Comparison of ENCODE assay signal across 8 mouse cellular contexts in genomic region chr4:118427768-118428451, GRCm38 (mm10). TPM values are rescaled to one million over a fixed set of nuclear protein-coding genes. Genes with fewer than 3 reads are reported as not detected.
DNase-seq lines count a peak whose midpoint lies in the region; ATAC-seq and TF ChIP-seq lines count a peak whose summit lies in the region.

Elovl1 (plus strand) TSS chr4:118428093.

- peak within 1 kb of the TSS; percentile 79 for H3K9ac ChIP-seq in hindbrain, embryonic 16.5 days (ENCODE audit: low read depth, low read length)

- peak; percentile 40 for DNase-seq in WW6 (ENCODE audit: low read depth, low spot score)
- DNase-seq in cerebellum, postnatal 4 days (ENCODE audit: low spot score in 2 of 2): peak; percentile 57 to 81
- peak; percentile 94 for DNase-seq in gastrocnemius, adult 2 months
- peak; percentile 59 for DNase-seq in left cerebral cortex, adult 18-20 months (ENCODE audit: low spot score in 2 of 2)
- peak; percentile 81 for DNase-seq in right cerebral cortex, adult 18-20 months
- peak; percentile 72 for DNase-seq in urinary bladder, postnatal 10 days (ENCODE audit: low spot score)

- H3K9me3 ChIP-seq in hindbrain, embryonic 16.5 days (ENCODE audit: control insufficient read depth, low read length): no peaks in the 10 kb centered on the region

- peak within 1 kb of the TSS; percentile 91 for H3K4me3 ChIP-seq in gastrocnemius, adult 2 months
- H3K4me3 ChIP-seq in hindbrain, embryonic 16.5 days (ENCODE audit: low read length): peak within 1 kb of the TSS; percentile 59
- H3K4me3 ChIP-seq in macrophage (ENCODE audit: inconsistent target): peak within 1 kb of the TSS; percentile 89

- 1% methylated on average over 11 of the region's 31 CpGs for WGBS in hindbrain, embryonic 16.5 days
- WGBS in macrophage (ENCODE audit: missing documents): under 1% methylated on average over 26 of the region's 31 CpGs

- intact Hi-C loops in gastrocnemius, adult 2 months (cut with DNase I): loop anchor here (5.0 kb wide), 1 partner anchor 139 kb away; no protein-coding TSS in a partner anchor

- H3K27ac ChIP-seq in gastrocnemius, adult 2 months: peak within 1 kb of the TSS; percentile 90
- H3K27ac ChIP-seq in hindbrain, embryonic 16.5 days (ENCODE audit: low read depth, low read length): peak within 1 kb of the TSS; percentile 69
- H3K27ac ChIP-seq in macrophage: peak within 1 kb of the TSS; percentile 90

- H3K4me2 ChIP-seq in hindbrain, embryonic 16.5 days (ENCODE audit: low read length): peak within 1 kb of the TSS; percentile 90

- TF ChIP-seq CTCF in gastrocnemius, adult 2 months (IDR thresholded peaks at IDR 0.05): peak; percentile 50

- peaks cover 17% of the 10 kb centered on the region for H3K4me1 ChIP-seq in hindbrain, embryonic 16.5 days (ENCODE audit: control insufficient read depth, insufficient read depth, low read depth, low read length)

- peaks cover 37% of the 10 kb centered on the region for H3K79me2 ChIP-seq in macrophage (ENCODE audit: inconsistent target)

- H3K27me3 ChIP-seq in hindbrain, embryonic 16.5 days (replicated peaks; ENCODE audit: control insufficient read depth, insufficient read depth, low read length): no peaks in the 10 kb centered on the region

- peaks cover 8% of the 10 kb centered on the region; the same call in 1 of the 2 replicates for H3K36me3 ChIP-seq in hindbrain, embryonic 16.5 days (ENCODE audit: control insufficient read depth, insufficient read depth, low read length)
- H3K36me3 ChIP-seq in macrophage (ENCODE audit: inconsistent target): peaks cover 41% of the 10 kb centered on the region

- peak; percentile 93 for ATAC-seq in hindbrain, embryonic 16.5 days

RNA-seq across cellular contexts. Expression of gene Elovl1, which starts in this region (rescaled TPM):
- total RNA-seq in gastrocnemius, adult 2 months (2021): 1 to 10 TPM; 6.8 to 8.0 TPM
- polyA plus RNA-seq in hindbrain, embryonic 16.5 days (2015; fragmentation: Nextera tagmentation; extraction: Ambion mirVana): 36.5 and 36.6 TPM in 2 replicates
- 10 to 100 TPM; 18.3 to 19.2 TPM for total RNA-seq in left cerebral cortex, adult 18-20 months (2021)
- 100 to 1,000 TPM in 15 of 26 experiments, 10 to 100 TPM in 11; 47.7 to 179 (median 106) TPM for total RNA-seq in macrophage (2018; cell fraction: chromatin; rRNA removed)
- 100 to 1,000 TPM in 24 of 26 experiments, 10 to 100 TPM in 2; 86.6 to 175 (median 138) TPM for total RNA-seq in macrophage (2018; cell fraction: cytosol; rRNA removed)
- 100 to 1,000 TPM in 23 of 26 experiments, 10 to 100 TPM in 3; 80.4 to 218 (median 139) TPM for total RNA-seq in macrophage (2018; cell fraction: nucleus; rRNA removed)
- 152 to 208 TPM (median 177 TPM) in 3 replicates for polyA plus RNA-seq in macrophage (2018)

Comparison
In these comparisons a context has a peak if more than half of its experiments do, and no peak if none do; other contexts are left out.
1. Peak in every context shown above with its lines: DNase-seq, ATAC-seq, H3K4me3 ChIP-seq and H3K27ac ChIP-seq.
2. DNase-seq: peak in every context shown above with its lines; median percentile 94 in gastrocnemius, adult 2 months; 81 in right cerebral cortex, adult 18-20 months; 72 in urinary bladder, postnatal 10 days; 69 in cerebellum, postnatal 4 days; 59 in left cerebral cortex, adult 18-20 months; 40 in WW6.